Mouse (Mus musculus): ENCODE data around the gene Selenok.

Selenok gene

DNA sequence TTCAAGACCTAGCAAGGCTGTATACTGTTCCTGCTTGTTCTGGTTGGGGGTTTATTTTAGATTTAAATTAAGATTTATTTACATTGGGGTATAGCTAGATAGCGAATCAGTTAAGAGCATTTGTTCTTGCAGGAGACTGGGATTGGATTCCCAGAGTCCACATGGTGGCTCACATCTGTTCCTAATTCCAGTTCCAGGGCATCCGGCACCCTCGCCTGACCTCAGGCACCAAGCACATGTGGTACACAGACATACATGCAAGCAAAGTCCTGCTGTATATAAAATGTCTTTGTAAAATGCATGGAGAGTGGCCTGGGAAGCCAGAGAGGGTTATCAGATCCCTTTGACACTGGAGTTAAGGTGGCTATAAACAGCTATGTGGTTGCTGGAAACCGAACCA lies 26.9 kb downstream of the Selenok start:
- no peak for DNase-seq (ENCODE audit: extremely low read depth, low read depth)

DNA sequence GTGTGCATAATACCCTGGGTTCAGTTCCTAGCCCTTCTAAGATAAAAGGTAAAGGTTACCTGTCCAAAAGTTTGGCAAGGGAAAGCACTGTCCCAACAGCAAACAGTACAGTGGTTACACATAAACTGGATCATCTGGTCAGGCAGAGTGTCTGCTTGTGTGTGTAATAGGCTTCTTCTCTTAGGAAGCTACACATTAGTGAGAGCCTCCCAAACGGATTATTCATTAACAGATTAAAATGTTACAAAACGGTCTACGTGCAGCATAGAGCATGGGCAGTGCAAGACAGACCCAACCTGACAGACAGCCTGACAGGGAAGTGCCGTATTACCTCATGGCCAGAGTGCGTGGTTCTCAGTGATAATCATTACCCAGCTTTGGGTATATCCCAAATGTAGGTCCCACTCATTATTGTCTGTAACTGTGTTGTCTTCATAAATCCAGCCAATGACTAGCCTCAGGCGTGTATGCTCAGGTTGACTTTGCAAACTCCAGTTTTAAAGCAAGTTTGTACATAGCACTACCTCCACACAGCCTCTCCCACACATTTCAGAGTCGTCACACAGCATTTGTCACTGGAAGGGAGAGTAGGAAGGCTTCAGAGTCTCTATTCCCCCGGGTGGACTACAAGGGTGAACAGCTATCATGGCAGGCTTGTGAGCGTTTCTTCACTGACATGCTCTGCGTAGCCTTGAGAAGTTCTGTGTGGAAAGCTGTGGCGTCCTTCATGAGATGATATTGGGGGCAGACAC lies 28.1 kb downstream of the Selenok start:
- no peak for DNase-seq (ENCODE audit: extremely low read depth, low read depth)

DNA sequence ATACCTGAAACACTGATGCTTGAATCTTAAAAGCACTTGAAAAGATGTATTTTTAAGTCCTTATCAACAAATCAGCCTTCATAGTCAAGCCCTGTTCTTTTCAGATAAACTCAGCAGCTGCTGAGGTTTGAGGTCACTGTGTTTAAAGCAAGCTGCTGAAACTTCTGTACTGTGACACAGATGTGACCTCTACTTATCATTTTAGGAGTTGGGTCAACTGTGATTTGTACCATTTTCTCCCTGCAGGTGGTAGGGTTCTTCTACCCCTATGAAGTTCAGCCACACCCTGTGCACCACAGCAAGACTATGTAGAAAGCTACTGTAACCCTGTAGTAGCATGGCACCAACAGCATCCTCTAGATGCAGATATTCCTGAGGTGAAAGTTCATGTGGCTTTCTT lies 29.2 kb downstream of the Selenok start:
- DNase-seq (ENCODE audit: extremely low read depth, low read depth), result no peak

DNA sequence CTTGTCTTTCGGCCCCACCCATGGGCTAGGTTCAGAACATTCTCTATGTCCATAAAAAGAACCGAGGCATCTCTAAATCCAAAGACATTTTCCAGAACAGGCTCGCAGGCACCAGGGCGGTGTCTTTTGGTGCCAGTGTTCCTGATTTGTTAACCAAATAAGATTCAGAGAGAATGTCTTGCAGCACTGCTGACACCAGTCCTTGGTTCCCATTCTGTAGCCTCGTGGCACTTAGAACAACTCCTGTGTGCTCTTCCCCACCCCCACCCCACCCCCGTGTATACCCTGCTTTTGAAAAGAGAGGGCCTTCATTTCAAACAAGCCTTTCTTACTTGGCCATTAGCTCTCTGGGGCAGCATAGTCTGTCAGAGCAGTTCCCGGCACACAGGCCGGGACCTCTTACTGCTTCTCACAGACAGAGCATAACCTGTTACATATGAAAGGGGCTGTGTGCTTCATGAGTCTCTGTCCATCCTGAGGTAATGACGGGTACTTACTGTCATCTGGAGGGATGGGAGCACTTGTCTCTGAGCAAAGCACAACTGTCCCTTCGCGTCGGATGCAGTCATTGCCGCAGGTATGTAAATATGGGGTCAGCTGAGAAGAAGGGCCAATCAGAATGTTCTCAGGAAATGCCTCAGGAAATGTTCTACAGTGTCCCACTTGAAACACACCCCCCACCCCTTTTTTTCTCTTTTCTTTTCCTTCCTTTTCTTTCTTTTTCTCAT lies 30.8 kb downstream of the Selenok start:
- DNase-seq (ENCODE audit: extremely low read depth, low read depth), result no peak

DNA sequence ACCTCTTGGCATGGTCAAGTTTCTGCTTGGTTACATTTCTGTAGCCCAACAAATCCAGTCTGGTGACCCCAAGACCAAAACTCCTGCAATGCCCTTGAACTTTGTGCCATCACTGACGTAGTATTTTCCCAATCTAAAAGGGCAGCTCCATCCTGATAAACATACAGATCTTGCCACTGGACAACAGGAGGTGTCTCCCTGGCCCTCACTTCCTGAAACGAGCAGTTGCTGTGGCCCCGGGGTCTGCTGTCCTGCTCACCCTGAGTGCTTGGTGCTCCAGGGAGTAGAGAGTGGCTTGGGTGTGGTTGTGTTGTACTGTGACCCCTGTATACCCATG lies 31.3 kb downstream of the Selenok start:
- DNase-seq (ENCODE audit: extremely low read depth, low read depth), result no peak

DNA sequence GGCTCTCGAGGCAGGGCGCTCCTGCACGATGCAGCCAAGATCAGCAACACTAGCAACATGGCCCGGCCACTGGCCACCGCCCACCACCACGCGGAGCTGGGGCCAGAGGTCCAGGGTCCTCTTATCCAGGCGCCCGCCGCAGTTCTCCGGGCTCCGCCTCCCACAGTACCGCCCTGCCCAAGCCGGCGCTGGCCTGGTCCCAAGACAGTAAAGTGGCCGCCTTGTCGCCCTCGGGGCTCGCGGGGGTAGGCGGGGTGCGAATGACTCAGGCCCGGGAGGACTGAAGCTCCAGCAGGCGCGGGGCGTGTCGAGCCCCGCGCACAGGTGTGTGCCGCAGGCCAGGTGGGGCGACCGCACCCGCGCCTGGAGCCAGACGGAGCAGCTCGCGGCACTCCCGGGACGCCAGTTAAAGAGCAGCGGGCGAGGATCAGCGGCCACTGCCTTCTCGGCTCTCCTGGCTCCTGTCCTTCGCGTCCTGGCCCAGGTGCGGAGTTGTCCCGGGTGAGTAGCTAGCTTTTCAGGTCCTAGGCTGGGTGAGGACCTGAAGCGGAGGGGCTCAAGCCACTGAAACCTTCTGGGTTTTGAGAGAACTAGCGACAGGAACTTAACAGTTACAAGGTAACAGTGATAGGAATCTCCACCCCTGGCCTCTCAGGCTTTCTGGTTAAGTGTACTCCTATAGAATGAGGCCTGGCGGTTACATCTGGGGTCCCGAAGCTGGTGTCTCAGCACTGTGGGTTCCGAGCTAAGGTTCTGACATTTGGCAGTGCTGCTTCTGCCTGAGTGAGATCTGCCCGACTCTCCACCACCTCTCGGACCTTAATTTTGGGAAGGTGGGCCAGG lies 40.8 kb downstream of the Selenok start, which contains the start of the genes Il17rb and Chdh:
Gene Il17rb, minus strand, starts transcription at position 164 of the 843 bp plus-strand sequence.
Gene Chdh, plus strand, starts transcription at position 291 of the 843 bp plus-strand sequence.
- no peak for DNase-seq (ENCODE audit: extremely low read depth, low read depth)

DNA sequence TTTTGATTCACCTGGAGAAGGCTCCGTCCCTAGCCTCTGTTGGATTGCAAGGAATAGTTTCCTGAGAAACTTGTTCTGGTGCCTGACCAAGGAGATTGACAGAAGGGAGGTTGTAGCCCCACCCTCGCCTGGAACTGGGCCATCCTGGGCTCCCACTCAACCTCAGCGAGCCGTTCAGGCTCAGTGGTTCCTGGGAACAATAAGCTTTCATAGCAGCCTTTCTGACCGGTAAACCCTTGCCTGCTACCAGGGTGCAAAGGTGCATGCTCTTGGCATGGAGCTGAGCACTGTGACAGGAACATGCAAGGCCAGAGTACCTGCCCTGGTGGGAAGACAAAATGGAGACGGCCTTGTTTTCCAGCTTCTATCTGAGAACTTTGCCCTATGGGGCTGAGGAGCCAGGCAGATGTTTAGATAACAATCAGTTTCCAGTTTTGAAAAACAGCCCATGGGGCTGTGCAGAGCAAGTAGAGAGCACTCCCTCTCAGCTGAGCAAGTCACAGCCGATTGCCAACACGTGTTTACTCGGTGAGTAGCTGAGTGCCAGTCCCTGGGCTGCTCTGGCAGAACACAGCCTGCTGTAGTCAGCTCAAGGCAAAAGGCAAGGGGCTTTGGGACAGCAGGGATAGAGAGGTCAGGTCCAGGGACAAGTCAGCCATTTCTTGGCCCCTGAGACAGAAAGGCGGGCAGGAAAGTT lies 41.9 kb downstream of the Selenok start:
- no peak for DNase-seq (ENCODE audit: extremely low read depth, low read depth)

DNA sequence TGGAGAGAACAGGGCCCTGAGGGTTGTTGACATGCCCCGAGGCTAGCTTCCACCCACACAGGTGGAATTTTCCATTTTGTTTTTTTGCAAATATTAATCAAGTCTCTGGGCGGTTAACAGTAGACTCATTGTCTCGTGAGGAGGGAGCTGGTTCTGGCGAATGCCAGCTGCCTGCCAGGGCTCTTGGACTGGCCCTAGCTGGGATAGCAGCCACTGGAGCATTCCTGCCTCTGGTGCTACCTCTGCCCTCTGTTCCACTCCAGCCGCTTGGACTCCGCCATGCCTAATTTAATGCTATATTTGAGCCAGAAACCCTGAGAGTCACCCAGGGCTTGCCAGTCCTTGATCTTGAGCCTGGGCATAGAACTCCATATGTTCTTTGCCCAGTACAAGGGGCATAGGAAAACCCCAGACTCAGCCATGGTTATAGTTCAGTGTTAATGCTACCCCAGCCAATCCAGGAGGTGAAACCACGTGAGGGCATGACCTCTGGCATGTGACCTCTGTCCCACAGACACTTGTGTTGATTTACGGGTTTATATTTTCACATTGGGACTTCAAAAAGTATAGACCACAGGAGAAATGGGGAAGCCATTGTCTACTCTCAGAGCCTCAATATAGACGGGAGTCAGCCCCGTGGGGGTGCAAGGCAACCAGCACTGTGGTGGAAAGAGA lies 43.9 kb downstream of the Selenok start:
- DNase-seq (ENCODE audit: extremely low read depth, low read depth), result no peak

DNA sequence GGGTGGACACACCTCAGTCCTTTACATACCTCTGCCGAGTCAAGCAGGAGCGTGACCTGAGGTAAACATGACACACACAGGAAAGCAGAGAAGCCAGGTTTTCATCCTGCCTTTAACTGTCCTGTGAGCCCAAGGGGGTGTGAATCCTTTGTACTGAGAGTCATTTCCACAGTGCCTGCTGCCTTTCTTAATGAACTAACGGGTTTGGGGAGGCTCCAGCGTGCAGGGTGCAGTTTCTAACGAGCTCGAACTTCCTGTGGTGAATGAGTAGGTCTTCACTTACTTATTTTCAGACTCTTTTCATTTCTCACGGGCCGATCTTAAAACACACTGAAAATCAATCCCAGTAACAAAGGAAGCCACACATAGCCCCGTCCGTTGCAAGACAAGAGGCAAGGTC lies 46.4 kb downstream of the Selenok start:
- DNase-seq (ENCODE audit: extremely low read depth, low read depth), result no peak

DNA sequence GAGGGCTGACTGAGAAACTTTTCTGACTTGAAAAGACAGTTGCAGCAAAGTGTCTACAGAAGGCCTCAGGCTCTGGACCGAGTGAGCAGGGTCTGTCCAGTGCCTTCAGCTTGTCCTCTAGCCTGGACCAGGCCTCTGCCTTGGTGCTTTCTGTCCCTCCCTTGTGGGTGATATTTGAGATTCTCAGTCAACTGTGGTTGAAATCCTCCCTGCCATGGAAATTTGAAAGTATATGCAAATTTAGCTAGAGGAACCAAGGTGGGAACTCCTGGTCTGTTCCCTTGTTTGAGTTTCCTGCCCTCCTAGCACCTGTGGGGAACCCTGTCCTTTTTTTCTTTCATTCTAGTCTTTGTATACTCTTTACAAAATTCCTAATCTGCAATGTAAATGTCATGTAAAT lies 46.9 kb downstream of the Selenok start:
- no peak for DNase-seq (ENCODE audit: extremely low read depth, low read depth)

DNA sequence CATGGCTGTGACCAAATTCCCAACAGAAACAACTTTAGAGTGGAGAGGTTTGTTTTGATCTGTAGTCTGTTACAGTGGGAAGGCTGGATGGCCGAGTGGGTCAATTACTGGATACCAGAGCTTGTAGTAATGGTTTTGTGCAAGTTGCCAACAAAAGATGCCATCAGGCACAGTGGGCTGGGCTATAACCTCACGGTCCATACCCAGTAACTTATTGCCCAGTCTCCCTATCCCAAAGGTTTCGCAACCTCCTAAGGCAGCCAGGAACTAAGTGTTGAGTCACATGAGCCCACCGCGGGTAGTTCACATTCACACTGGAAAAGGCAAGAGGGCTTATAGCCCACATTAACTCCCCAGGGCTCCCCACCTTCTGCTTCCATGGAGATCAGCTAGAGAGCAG lies 48.6 kb downstream of the Selenok start:
- DNase-seq (ENCODE audit: extremely low read depth, low read depth), result no peak

DNA sequence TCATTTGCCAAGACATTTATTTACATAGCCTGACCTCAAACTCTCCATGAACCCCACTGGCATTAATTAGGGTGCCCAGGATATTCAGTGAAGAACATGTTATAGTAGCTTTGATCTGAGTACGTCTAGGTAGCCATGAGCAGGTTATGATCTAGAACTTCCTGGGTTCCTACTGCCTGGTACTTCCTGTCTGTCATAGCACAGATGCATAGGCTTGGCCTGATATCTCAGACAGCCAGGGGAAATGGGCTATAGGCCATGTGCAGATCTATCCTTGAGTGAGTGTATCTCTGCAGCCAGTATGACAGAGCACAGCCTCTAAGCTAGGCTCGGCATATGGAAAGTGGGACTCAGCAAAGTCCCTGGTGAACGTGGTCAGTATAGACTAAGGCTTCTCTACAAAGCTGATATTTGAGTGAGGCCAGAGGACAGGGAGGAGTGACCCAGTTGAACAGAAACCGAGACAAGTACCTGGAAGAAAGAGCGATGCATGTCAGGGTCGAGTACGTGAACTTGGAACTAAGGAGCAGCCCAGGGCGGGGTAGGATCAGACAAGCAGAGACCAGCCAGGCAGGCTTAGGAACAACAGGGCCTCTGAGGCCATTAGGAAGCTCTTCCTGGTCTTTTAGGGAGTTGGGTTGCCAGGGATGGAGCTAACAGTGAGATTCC lies 49.8 kb downstream of the Selenok start:
- DNase-seq (ENCODE audit: extremely low read depth, low read depth), result no peak

DNA sequence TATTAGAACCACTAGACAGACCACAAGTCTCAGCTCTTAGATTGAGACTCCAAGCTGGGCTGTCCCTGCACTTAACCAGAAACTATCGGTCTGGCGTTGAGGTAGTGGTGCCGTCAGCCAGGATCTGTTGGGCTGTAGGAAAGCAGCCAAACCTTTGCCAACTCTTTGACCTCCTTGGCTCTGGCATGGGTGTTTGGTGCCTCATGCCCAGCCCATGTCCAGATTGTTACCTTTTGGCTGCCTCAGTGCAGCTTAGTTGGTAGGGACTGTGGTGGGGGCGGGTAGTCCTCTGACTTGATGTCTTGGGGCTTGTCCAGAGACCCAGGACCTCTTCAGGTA lies 50.3 kb downstream of the Selenok start:
- DNase-seq (ENCODE audit: extremely low read depth, low read depth), result no peak

DNA sequence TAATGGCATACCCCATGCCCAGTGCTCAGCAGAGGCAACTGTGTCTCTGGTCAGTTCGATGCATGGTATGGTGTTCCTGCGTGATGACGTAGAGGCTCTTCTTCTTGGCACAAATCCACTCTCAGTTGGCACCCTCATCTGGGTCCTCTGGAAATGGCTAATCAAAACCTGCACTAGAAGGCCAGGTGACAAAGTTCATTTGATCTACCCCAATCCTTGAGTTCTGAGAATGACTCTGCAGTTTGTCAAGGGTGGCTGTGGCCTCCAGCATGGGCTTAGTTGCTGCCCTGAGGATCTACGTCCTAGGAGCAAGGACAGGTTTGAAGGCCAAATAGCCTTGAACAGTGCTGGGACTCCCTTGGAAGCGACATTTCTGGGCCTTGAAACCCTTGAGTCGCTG lies 50.7 kb downstream of the Selenok start:
- no peak for DNase-seq (ENCODE audit: extremely low read depth, low read depth)

DNA sequence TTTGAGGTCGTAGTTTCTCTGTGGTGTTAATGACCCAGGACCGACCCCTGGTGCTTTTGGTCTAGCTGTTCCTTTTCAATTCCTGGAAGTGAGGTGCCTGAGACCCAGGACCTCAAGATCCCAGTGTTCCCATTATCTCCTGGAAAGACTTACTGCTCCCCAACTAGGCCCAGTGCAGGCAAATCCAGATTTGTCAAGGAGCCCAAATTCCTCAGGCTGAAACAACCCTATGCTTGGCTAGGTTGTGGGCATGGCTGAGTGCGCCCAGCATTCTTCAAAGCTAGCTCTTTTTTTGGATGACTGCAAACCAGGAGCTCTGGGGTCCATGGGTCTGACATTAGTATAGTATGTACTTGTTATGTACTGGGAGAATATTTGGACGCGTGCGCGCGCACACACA lies 51.3 kb downstream of the Selenok start:
- no peak for DNase-seq (ENCODE audit: extremely low read depth, low read depth)

DNA sequence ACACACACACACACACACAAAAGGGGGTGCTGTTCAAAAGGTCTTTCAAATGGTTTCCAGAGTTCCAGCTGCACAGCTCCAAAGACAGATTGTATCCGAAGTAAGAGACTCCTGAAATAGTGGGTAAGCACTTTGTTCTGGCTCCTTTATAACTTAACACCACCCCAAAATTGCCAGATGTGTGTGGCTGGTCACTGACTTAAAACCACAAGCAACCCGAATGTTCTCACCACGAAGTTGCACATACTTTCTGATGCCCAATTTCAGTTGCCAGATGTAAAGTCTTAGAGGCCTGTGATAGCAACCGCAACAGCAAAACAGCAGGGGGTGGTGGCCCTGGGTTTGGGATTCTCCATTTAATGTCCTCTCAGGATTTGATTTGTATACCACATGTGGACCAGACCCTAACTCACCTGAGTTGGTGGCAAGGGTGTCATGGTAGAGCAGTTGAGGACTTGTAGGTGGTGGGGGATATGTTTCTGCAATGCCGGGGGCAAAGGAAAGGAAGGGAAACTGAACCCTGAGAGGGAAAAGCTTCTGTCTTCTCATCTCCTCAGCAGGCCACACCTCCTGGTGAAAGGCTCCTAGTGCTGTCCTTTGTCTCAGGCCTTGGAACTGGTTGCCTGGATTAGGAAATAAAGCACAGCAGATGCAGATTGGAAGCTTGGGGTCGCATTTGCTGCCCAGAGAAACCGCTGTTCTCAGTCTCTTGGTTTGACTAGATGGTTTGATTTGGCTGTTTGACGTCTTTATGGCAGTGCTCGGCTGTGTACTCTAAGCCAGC lies 51.9 kb downstream of the Selenok start:
- no peak for DNase-seq (ENCODE audit: extremely low read depth, low read depth)

DNA sequence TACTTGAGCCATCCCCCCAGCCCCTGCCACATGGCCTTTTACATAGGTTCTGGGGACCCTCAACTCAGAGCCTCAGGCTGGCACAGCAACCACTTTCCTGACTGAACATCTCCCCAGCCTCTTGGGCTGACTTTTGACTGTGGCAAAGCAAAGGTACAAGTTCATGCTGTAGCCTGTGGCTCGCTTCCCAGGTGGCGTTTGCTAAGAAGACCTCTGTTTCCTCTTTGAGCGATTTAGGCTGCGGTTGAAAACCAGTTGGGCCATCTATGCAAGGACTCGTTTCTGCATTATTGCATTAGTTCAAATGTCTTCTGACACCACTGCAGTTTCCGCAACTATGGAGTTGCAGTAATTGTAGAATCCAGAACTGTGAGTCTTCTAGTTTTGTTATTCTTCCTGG lies 54.4 kb downstream of the Selenok start:
- no peak for DNase-seq (ENCODE audit: extremely low read depth, low read depth)

DNA sequence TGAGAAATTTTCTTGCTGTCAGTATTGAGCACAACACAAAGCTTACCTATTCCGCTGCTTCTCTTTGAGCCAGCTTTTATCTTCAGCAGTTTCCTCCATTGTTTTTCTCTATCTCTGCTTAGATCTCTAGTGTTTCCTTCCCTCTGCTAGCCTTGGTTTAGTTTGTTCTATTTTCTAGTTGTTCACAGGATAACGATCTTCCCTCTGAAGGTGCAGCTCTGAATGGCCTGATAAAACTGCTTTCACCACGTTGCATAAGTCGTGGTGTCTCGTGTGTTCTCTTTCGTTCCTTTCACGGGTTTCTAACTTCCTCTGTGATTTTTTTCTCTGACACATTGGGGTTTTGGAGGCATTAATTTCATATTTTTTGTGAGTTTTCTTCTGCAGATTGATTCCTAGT lies 56.3 kb downstream of the Selenok start:
- DNase-seq (ENCODE audit: extremely low read depth, low read depth), result no peak

Measured in MEL-GATA-1-ER (cell line).